Mouse (Mus musculus): Measurements from ENCODE around the gene Gm3625.

DNA sequence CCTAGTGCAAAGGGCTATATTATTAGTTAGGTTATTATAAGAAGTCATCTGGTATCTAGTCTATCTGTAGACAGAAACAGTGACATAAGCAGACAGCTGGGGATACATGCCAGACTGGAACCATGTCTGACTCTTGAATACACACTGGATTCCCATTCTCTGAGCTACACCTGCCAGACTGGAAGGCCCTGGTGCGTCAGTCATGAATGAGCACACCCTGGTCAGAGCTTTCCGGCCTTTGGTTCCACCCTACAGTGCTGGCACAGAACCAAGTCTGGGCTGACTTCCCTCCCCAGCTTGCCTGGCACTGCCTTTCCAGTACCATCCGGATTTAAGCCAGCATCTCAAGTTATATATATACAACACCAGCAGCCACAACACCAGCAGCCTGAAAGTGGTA is 4.1 kb downstream of the Gm3625 start:
- TF ChIP-seq TAL1 (IDR thresholded peaks at IDR 0.05; ENCODE audit: low read length) (no peak), GATA1 (IDR thresholded peaks at IDR 0.05; ENCODE audit: low read length) (no peak)
